Mouse (Mus musculus) monocyte, adult 2 months (primary cell): ENCODE measurements around the gene Lipt1.
A peak's percentile ranks its signal among the peaks of the same experiment; 100 is the strongest.

Experiments used
- DNase-seq, 2 experiments: peaks; one replicate each; pipeline ENCODE4 v3.0.0; 2022; ENCODE audit warnings: low spot score in 2 of 2, low read depth in 1 of 2

The Lipt1 gene

GRCm38 (mm10) chr1:37871704-37872103, at the start of gene Lipt1:
Lipt1 (plus strand) TSS chr1:37871738.
- DNase-seq = no peak

GRCm38 (mm10) chr1:37831681-37832080, 39.9 kb upstream of the Lipt1 start:
- no peak for DNase-seq

- DNase-seq = no peak
These were observed 24.7 kb upstream of the Lipt1 start for GRCm38 (mm10) chr1:37846878-37847277.

- no peak for DNase-seq
These were observed 20.8 kb upstream of the Lipt1 start for GRCm38 (mm10) chr1:37850696-37851095.

DNA sequence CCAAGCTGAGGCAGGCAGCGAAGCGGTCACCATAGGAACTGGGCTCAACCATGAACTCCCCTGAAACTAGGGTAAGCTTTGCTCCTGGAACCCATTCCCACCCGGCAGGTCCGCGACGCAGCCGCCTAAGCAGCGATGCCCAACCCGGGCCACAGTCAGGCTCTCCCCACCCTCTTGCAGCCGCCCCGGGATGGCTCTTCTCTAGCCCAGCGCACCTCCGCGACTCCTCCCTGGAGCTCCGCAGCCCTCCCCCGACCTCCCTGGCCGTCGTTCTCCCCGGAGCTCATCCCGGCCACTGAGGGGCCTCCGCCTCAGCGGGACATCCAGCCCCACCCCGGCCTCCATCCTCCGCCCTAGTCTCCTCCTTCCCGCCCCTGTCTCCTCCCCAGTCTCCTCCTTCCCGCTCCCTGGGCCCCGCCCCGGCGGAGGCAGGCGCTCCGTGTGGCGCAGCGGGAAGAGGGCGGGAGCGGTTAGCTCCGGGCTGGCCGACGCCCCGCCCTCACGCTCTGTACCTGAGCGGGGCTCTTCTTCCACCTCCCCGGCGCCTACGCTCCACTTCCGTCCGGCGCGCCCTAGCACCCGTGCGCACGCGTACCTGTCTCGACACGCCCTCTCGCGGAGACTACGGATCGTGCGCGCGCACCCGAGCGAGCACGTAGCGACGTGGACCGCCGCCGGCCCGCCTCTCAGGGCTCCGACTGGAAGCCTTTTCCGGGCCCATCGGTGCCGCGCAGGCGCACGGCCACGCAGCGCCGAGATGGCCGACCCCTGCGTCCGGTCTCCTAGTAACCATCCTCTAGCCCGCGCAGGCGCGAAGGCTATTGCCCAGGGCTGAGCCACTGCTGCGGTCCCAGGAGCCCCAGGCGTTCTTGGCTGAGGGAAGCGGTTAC, 6.8 kb upstream of the Lipt1 start:
- peak; percentile 98 to 99 for DNase-seq

DNA sequence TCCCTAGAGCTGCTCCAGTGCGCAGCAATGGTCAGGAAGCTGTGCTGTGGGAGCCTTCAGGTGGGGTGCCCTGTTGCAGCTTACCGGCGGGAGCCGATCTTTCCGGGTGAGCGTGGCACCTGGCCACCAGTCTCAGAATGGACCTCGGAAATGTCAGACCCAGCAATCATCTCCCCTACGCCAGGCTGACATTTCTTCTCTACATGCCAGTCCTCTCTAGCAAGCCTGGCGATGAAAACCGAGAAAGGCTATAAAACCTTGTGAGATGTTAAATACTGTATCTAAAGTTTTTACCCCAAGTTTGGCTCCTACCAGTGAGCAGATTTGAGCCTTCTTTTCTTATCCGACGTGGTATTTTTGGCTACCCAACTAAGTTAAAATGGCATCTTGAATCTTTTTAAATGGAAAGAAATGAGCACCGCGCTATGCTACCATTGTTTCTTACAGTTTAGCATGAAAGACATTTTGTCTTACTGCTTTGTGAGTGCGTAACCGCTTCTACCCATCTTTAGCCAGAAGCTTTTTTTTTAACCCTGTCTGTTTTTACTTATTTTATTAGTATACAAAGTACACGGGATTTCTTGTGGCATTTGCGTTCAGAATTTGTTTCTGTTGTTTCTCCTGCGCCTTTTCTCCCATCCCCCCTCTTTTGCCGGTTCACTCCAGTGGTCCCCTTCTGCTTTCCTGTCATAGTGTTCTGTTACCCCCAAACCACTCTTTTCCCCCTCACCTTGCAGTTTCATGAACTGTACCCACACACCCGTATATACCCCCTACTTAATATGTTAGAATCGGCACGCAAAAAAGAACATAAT, 5.9 kb upstream of the Lipt1 start:
- DNase-seq = no peak

DNA sequence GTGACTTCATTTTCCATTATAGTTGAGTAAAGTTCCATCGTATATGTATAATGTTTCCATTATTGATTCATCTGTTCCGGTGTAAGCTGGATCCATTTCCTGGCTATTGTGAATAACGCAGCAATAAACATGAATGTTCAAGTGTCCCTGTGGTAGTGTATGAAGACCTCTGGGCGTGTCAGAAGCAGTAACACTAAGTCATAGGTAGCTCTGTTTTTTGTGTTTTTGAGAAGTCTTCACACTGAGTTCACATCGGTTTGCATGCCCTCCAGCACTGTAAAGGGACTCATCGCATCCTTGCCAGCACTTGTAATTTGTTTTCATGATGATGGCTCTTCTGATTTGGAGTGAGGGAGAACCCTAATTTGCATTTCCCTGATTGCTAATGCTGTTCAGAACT, 5.3 kb upstream of the Lipt1 start, which contains the start of gene Tsga10:
Tsga10 (minus strand) TSS at position 144 of the 400 bp plus-strand sequence.
- DNase-seq = no peak

GRCm38 (mm10) chr1:37867056-37867455, 4.5 kb upstream of the Lipt1 start:
- peak in 1 of 2 experiments; percentile 54 for DNase-seq

GRCm38 (mm10) chr1:37867684-37868322, 3.7 kb upstream of the Lipt1 start:
- DNase-seq = no peak

GRCm38 (mm10) chr1:37868640-37869039, 2.9 kb upstream of the Lipt1 start:
- no peak for DNase-seq

GRCm38 (mm10) chr1:37869362-37869761, 2.2 kb upstream of the Lipt1 start:
- DNase-seq = no peak

GRCm38 (mm10) chr1:37872131-37873067, 861 bp downstream of the Lipt1 start:
- peak in 1 of 2 experiments; percentile 16 for DNase-seq

- no peak for DNase-seq
These were observed 1.6 kb downstream of the Lipt1 start for GRCm38 (mm10) chr1:37873157-37873556.

DNA sequence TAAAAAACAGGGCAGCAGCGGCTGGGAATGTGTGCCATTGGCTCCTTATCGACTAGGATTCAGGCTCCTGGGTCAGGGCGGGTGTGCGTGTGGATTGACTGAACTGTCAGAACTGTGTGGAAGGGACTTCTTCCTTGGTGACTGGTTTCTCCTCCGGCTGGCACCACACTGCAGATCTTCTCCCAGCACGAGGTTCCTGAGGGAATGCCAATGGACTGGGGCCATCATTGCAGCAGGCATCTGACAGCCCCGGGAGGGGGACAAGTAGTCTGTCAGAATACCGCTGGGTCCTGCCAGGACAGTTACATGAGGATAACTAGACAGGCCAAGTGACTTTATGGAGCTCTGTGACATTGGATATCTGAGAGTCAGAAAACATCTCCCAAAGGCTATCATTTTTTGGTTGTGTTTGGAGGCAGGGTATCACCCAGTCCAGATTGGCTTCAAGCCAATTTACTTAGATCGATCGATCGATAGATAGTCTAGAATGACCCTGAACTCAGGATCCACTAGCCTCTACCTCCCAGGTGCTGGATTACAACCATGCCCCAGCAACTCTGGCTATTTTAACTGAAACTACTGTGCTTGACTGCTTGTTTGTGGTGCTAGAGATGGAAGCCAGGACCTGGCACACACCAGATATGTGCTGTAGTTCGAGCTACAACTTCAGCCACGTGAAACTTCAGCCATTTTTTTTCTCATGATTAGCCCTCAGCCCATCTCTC, 6.4 kb downstream of the Lipt1 start:
- DNase-seq = no peak

- DNase-seq = no peak
These were observed 11.9 kb downstream of the Lipt1 start for GRCm38 (mm10) chr1:37883411-37883810.

DNA sequence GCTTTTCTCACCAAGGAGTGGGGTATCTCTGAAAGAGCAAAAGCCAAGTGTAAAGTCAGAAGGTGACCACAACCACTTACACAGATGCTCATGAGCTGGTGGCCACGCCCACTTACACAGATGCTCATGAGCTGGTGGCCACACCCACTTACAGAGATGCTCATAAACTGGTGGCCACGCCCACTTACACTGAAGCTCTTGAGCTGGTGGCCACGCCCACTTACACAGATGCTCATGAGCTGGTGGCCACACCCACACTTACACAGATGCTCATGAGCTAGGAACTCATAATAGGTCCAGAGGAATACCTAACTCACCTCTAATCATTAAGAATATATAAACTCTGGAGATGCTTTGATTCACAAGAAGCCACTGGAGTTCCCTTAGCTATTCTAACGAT, 12.9 kb downstream of the Lipt1 start:
- no peak for DNase-seq

- DNase-seq = no peak
These were observed 17.7 kb downstream of the Lipt1 start for GRCm38 (mm10) chr1:37889206-37889605.

- DNase-seq = peak; percentile 66 to 79
These were observed 18.6 kb downstream of the Lipt1 start, which contains the start of the genes Mitd1 and Mrpl30 for GRCm38 (mm10) chr1:37890025-37890652. Mitd1 (minus strand) TSS chr1:37890411. Mrpl30 (plus strand) TSS chr1:37890477.

GRCm38 (mm10) chr1:37891400-37891799, 19.9 kb downstream of the Lipt1 start:
- DNase-seq = no peak
